Mouse (Mus musculus) spleen, adult 2 months (tissue): ENCODE measurements at regions not wholly inside any gene's neighbourhood (a gene's known extent, or its start where the extent isn't known, plus 50 kb on each side); places are given as distances from the start of the nearest gene placed in this dataset.

Experiments
- CTCF ChIP-seq: fragments of 200-500 bp; IDR thresholded peaks from 2 replicates; pipeline ENCODE4 v1.5.1; 2011; ENCODE audit warnings: mild to moderate bottlenecking, inconsistent platforms; ENCODE audit not compliant: insufficient read depth, insufficient read length, insufficient replicate concordance; ENCODE audit errors: extremely low read depth
- POLR2A ChIP-seq: fragments of 200-500 bp; IDR thresholded peaks from 2 replicates; pipeline ENCODE4 v1.6.1; 2011; ENCODE audit warnings: low read depth, low read length, inconsistent platforms

DNA sequence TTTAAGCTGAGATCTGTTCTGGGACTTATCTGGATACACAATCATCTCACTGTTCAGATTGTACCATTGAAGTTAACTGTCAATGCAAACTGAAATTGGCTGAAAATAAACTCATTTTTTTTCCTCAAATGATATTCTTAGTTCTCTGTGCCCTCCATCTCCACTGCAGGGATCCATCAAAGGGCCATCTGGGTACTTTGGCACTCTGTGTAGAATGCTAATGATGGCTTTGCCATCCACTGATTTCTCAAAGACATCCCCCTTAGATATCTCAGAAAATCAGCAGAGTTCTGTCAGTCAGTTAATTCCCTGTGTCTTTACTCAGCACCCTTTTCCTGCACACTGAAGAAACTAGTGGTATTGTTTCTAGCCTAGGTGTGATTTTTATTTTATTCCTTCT lies 224.6 kb downstream of the Papss1 start:
- TF ChIP-seq POLR2A (no peak), CTCF (no peak)
